Mouse (Mus musculus) lung, adult 10 weeks (tissue): Measurements from ENCODE around the gene Slc5a10. TPM values are rescaled to one million over a fixed set of nuclear protein-coding genes. Genes with fewer than 3 reads are reported as not detected.

Experiments
- polyA plus RNA-seq: library from polyadenylated mRNA; stranded (reverse); fragments of 350-450 nt; fragmentation: Illumina TruSeq; extraction: RNeasy Lipid Tissue Mini Kit (QIAGEN cat#74804); gene quantifications from one replicate; pipeline ENCODE4 v1.2.3, GENCODE M21; 2014; ENCODE audit warnings: low read depth, low replicate concordance; ENCODE audit not compliant: insufficient read depth

Slc5a10 gene
- not detected for polyA plus RNA-seq

GRCm38 (mm10) chr11:61720636-61721035 lies at the start of gene Slc5a10:
Gene Slc5a10 (minus strand): TSS chr11:61720826.

DNA sequence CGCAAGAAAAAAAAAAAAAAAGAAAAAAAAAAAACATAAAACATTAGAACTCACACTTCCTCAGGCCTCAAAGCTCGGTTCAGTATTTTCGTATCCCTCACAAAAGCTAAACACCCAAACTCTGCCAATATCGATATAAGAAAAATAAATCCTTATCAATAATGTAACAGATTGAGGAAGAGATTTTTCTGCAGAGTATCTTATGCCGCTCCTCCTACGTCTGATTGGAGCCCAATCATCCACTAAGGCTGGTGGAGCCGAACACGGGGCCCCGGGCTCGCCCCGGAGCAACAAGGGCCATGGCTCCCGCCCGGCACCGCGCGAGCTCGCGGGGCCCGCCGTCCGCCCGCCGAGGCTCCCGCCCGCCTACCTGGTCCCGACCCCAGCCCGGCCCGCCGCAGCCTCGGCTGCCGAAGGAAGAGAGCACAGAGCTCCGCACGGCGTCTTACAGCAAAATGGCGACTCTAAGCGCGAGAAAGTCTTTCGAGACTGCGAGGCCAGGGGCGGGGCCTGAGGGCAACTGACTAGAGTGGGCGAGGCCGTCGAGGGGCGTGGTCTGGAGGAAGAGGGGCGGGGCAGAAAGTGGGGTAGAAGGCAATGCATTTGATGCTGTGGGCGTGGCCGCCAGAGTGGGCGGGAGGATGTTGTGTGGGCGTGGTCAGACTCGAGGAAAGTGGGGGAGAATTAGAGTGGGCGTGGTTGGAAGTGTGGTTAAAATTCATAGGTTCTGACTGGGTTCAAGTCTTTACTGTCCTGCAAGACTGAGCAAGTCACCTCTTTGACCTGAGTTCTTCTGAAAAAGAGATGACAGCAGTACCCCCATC lies 41.2 kb upstream of the Slc5a10 start, which contains the start of gene Prpsap2:
Prpsap2 (minus strand) TSS at position 505 of the 824 bp plus-strand sequence.

GRCm38 (mm10) chr11:61683907-61684731 lies 36.5 kb downstream of the Slc5a10 start, which contains the start of gene Fam83g:
Gene Fam83g (plus strand): TSS chr11:61684091.

DNA sequence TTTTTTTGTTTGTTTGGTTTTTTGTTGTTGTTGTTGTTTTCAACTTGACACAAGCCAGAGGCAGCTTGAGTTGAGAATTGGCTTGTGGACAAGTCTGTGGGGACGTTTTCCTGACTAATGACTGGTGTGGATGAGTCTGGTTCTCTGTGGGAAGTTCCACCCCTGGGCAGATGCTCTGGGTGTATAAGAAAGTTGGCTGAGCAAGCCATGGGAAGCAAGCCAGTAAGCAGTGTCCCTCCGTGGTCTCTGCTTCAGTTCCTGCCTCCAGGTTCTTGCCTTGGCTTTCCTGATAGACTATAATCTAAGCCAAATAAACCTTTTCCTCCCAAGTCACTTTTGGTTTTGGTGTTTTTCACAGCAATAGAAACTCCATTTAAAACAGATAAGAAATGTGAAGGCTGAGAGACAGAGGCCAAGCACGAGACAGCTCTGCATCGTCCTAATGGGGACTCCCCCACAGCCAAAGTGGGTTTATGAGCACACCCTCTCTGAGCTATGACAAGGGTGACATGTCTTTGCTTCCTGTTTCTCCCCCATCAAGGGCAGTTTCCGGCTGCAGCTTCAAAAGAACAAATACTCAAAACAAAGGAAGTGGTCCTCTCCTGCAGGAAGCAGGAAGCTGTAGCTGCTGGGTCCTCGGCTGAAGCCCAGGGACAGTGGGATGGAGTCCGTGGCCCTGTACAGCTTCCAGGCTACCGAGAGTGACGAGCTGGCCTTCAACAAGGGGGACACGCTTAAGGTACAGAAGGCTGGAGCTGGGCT lies 67.8 kb downstream of the Slc5a10 start, which contains the start of gene Grap:
Grap (plus strand) TSS at position 580 of the 762 bp plus-strand sequence.

Other genes starting within 250 kb of the Slc5a10 start
- gene Mfap4, start 235.4 kb downstream of the Slc5a10 start, polyA plus RNA-seq: 308 TPM
- 10.6 TPM for gene Mapk7, start 226.4 kb downstream of the Slc5a10 start, polyA plus RNA-seq
- gene B9d1, start 215.7 kb downstream of the Slc5a10 start, polyA plus RNA-seq: 26.6 TPM
- gene Epn2, start 141.1 kb downstream of the Slc5a10 start, polyA plus RNA-seq: 35.6 TPM
- gene Grap, start 67.6 kb downstream of the Slc5a10 start, polyA plus RNA-seq: 96.8 TPM
- 1.1 TPM for gene Fam83g, start 36.7 kb downstream of the Slc5a10 start, polyA plus RNA-seq
- gene Prpsap2, start 41.3 kb upstream of the Slc5a10 start, polyA plus RNA-seq: 20.0 TPM
- gene Ulk2, start 134.2 kb upstream of the Slc5a10 start, polyA plus RNA-seq: 16.1 TPM
- 8.7 TPM for gene Akap10, start 209.4 kb upstream of the Slc5a10 start, polyA plus RNA-seq
- 7.3 TPM for gene Specc1, start 235.9 kb upstream of the Slc5a10 start, polyA plus RNA-seq